Mouse (Mus musculus) bone marrow macrophage, adult 2 months (primary cell): ENCODE results near the gene Gata1.

Source experiments
- CTCF ChIP-seq: IDR thresholded peaks from 2 replicates; pipeline ENCODE4 v1.5.1; 2012; ENCODE audit warnings: low read depth, mild to moderate bottlenecking, low read length, moderate library complexity
- POLR2A ChIP-seq: IDR thresholded peaks from 2 replicates; pipeline ENCODE4 v1.6.1; 2012; ENCODE audit warnings: mild to moderate bottlenecking, low read depth, low read length, borderline replicate concordance

- TF ChIP-seq POLR2A, result no peak
- TF ChIP-seq CTCF, result no peak
Observed at GRCm38 (mm10) chrX:7968226-7968625, 9.6 kb downstream of the Gata1 start.
